Mouse (Mus musculus) hindbrain, embryonic 16.5 days (tissue): Measurements from ENCODE around the gene Ugdh. TPM values are rescaled to one million over a fixed set of nuclear protein-coding genes. Genes with fewer than 3 reads are reported as not detected.

Experiments
- ATAC-seq: fragments of 200-750 bp; cut with Nextera tagmentation; 2 replicates; pipeline ENCODE4 v1.8.0; 2017; ENCODE audit warnings: moderate TSS enrichment, moderate library complexity
- H3K27ac ChIP-seq: fragments of 300-500 bp; sonication (generic); 2 replicates; pipeline ENCODE4 v1.5.1; 2014; ENCODE audit warnings: low read depth, mild to moderate bottlenecking, control low read depth, low read length, moderate library complexity
- H3K27me3 ChIP-seq: fragments of 300-500 bp; sonication (generic); replicated peaks from 2 replicates; pipeline ENCODE4 v1.6.1; 2014; ENCODE audit warnings: low read length; ENCODE audit not compliant: control insufficient read depth, insufficient read depth
- H3K36me3 ChIP-seq: fragments of 300-500 bp; sonication (generic); 2 replicates; pipeline ENCODE4 v1.6.1; 2014; ENCODE audit warnings: mild to moderate bottlenecking, low read length, moderate library complexity, mixed read lengths; ENCODE audit not compliant: control insufficient read depth, insufficient read depth
- H3K4me1 ChIP-seq: fragments of 300-500 bp; sonication (generic); 2 replicates; pipeline ENCODE4 v1.6.1; 2014; ENCODE audit warnings: low read depth, low read length; ENCODE audit not compliant: control insufficient read depth, insufficient read depth
- H3K4me2 ChIP-seq: fragments of 300-500 bp; sonication (generic); 2 replicates; pipeline ENCODE4 v1.6.1; 2014; ENCODE audit warnings: mild to moderate bottlenecking, low read length, control low read depth, moderate library complexity
- H3K4me3 ChIP-seq: fragments of 300-500 bp; sonication (generic); 2 replicates; pipeline ENCODE4 v1.5.1; 2014; ENCODE audit warnings: mild to moderate bottlenecking, low read length, control low read depth, moderate library complexity
- H3K9ac ChIP-seq: fragments of 300-500 bp; sonication (generic); 2 replicates; pipeline ENCODE4 v1.6.1; 2014; ENCODE audit warnings: low read depth, mild to moderate bottlenecking, control low read depth, low read length, moderate library complexity
- H3K9me3 ChIP-seq: fragments of 300-500 bp; sonication (generic); 2 replicates; pipeline ENCODE4 v1.6.1; 2014; ENCODE audit warnings: mild to moderate bottlenecking, low read length, moderate library complexity; ENCODE audit not compliant: control insufficient read depth
- WGBS: fragments of 180-500 bp; shearing (Covaris S2); extraction: QIAGEN DNeasy Blood & Tissue Kit; methylation state at CpG from one replicate; pipeline ENCODE4 v1.1.7; 2014; 5-methylcytosine and 5-hydroxymethylcytosine counted together
- polyA plus RNA-seq: library from polyadenylated mRNA; unstranded; fragments of >200 nt; fragmentation: Nextera tagmentation; extraction: Ambion mirVana; gene quantifications from 2 replicates; pipeline ENCODE4 v1.2.1, GENCODE M21; 2015

Gene Ugdh
- polyA plus RNA-seq, 1 experiment from 2014 or later, result 43.5 TPM

DNA sequence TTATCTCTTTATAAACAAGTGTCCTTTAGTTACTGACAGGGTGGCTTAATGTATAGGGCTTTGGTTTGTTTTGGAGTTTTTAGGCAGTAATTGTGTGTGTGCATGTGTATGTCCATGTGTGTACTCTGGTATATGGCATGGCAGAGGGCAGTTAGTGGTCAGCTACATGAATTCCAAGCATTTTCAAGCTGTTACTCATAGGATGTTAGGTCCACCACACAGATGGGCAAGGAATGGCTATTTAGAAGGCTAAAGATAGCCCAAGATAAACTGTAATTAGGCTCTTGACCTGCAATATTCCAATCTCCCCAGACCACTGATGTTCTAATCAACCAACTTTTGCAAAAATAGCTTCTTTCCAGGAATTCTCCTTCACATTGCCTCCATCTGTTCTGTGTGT is 2.3 kb upstream of the Ugdh start:
- Histone ChIP-seq H3K4me1 (peaks cover 6% of the 10 kb centered on the region), H3K9ac (no peak overlapping the region), H3K4me3 (no peak overlapping the region), H3K9me3 (no peaks in the 10 kb centered on the region), H3K4me2 (no peak overlapping the region), H3K27ac (no peak overlapping the region), H3K27me3 (no peaks in the 10 kb centered on the region), H3K36me3 (no peaks in the 10 kb centered on the region)
- no peak for ATAC-seq

DNA sequence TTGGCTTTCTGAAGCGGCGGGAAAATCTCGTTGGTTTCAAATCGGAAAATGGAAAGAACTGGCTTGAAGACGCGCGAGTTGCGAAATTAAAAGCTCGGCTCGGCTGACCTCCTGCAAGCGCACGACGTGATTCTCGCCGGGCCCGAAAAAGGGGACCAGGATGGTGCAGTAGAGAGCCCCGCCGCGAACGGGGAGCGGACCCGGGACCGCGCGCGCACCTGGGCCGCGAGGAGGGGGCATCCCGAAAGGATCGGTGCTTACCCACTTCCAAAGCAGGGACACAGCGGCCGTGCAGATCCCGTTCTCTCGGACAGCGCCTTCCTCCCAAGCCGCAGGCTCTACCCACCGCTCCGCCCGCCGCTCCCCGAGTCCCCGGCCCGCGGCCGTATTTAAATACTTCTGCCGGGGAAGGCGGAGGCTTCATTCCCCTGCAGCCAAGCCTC is 365 bp downstream of the Ugdh start:
- under 1% methylated on average over 41 of the region's 47 CpGs for WGBS
- peaks cover 8% of the 10 kb centered on the region for H3K4me1 ChIP-seq
- H3K36me3 ChIP-seq, result no peaks in the 10 kb centered on the region
- H3K4me2 ChIP-seq, result peak overlapping the region; percentile 87
- H3K9ac ChIP-seq, result peak overlapping the region; percentile 77
- H3K4me3 ChIP-seq, result peak overlapping the region; percentile 65
- H3K27ac ChIP-seq, result peak overlapping the region; percentile 80
- no peaks in the 10 kb centered on the region for H3K9me3 ChIP-seq
- H3K27me3 ChIP-seq, result no peaks in the 10 kb centered on the region
- ATAC-seq, result no peak; the same call in 1 of the 2 replicates

DNA sequence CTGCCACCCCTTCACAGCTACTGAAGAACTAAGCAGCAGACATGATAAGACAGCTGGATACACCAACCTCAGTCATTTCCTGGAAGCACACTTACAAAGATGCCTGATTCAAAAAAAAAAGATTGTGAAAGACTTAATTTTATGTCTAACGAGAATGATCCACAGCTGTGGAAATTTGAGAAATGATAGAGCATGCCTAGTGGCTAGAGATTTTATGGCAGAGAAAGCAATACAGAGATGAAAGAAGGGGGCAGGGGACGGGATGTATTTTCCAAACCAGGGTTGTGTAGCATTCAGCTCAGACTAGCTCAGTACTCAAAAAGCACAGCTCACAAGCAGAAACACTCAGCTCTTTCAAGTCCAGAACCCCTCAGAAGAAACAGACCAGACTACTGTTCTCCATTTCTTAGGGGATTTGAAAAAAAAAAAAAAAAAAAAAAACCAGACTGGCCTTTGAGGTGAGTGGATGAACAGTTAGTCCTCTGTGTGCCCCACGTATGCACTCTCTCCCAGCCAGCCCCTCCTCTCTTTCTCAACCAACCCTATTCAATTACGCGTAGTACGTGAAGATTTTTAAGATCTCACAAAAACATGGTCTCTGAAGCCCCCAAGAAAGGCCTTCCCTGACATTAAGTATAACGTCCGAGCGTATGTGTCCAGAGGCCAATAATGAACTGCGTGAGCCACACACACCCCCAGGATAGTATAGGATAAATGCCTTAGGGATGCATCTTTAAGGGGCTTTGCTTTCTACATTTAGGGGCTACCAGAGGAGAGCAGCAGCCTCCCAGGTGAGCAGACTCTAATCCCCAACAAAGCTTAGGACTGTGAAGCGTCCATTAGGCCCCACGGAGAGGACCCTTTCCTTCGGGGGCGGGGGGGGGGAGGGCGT is 1.0 kb downstream of the Ugdh start:
- Histone ChIP-seq H3K4me2 (peak overlapping the region; percentile 87), H3K4me3 (peak overlapping the region; percentile 65), H3K27me3 (no peaks in the 10 kb centered on the region), H3K4me1 (peaks cover 8% of the 10 kb centered on the region), H3K9me3 (no peaks in the 10 kb centered on the region), H3K36me3 (no peaks in the 10 kb centered on the region), H3K9ac (peak overlapping the region; percentile 77), H3K27ac (peak overlapping the region; percentile 80)
- ATAC-seq, result peak; percentile 34
- 4% methylated on average over 15 of the region's 15 CpGs for WGBS

DNA sequence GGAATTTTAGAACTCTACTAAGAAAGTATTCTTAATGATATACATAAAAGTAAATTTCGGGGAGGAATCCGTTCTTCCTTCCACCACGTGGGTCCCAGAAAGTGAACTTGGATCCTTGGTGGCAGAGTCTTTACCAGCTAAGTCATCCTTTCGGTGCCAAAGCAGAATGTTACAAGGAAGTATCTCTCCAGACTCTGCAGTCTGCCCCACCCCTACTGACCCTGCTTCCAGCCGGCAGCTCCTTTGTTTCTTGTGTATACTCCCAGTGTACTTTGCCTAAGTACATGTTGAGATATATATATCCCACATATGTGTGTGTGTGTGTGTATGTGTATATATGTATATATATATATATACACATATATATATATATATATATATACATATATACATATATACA is 6.3 kb downstream of the Ugdh start:
- no peak overlapping the region for H3K27ac ChIP-seq
- WGBS, result 86% methylated on average over 5 of the region's 5 CpGs
- peaks cover 8% of the 10 kb centered on the region for H3K4me1 ChIP-seq
- peaks cover 5% of the 10 kb centered on the region; the same call in 1 of the 2 replicates for H3K36me3 ChIP-seq
- no peak overlapping the region for H3K4me3 ChIP-seq
- no peaks in the 10 kb centered on the region for H3K27me3 ChIP-seq
- no peak overlapping the region for H3K9ac ChIP-seq
- no peaks in the 10 kb centered on the region for H3K9me3 ChIP-seq
- no peak overlapping the region for H3K4me2 ChIP-seq
- no peak for ATAC-seq

DNA sequence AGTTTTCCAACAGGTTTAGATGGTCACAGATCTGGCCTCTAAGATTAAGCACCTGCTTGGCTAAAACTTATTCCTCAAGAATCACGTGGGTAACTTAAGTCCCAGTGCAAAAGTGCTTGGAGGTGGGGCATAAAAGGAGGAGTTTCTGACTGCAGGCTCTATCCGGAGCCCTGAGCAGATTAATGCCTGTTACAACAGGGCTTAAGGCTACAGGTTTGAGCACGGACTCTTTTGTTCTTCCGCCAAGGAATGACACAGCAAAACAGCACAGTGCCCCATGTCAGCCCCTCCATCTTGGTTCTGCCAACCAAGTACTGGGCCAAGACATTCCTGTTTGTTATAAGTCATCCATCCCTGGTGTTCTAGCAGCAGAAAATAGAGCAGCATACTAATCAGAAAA is 7.4 kb downstream of the Ugdh start:
- Histone ChIP-seq H3K4me1 (peaks cover 2% of the 10 kb centered on the region; the same call in 1 of the 2 replicates), H3K27ac (no peak overlapping the region), H3K36me3 (peaks cover 12% of the 10 kb centered on the region), H3K9ac (no peak overlapping the region), H3K4me3 (no peak overlapping the region), H3K27me3 (no peaks in the 10 kb centered on the region), H3K4me2 (no peak overlapping the region), H3K9me3 (no peaks in the 10 kb centered on the region)
- 50% methylated on average over 4 of the region's 4 CpGs for WGBS
- no peak for ATAC-seq

DNA sequence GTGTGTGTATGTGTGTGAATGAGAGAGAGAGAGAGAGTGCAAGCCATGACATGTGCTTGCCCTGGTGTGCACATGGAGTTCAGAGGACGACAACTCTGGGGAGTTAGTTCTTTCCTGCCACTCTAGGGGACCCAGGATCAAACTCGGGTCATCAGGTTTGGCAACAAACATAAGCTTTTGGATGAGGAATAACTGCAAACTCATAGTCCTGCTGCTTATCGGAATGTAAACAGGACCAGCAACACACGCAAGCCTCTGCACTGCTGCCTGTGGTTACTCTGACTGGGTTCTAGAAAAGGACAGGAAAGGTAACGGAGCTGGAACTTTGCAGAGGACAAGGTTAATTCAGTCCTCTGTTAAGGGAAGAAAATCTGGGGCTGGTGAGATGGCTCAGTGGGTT is 10.5 kb downstream of the Ugdh start:
- Histone ChIP-seq H3K27me3 (no peaks in the 10 kb centered on the region), H3K4me1 (no peaks in the 10 kb centered on the region), H3K9ac (no peak overlapping the region), H3K36me3 (peaks cover 29% of the 10 kb centered on the region), H3K9me3 (no peaks in the 10 kb centered on the region), H3K27ac (no peak overlapping the region), H3K4me2 (no peak overlapping the region), H3K4me3 (no peak overlapping the region)
- ATAC-seq, result no peak
- WGBS, result 83% methylated on average over 5 of the region's 5 CpGs

DNA sequence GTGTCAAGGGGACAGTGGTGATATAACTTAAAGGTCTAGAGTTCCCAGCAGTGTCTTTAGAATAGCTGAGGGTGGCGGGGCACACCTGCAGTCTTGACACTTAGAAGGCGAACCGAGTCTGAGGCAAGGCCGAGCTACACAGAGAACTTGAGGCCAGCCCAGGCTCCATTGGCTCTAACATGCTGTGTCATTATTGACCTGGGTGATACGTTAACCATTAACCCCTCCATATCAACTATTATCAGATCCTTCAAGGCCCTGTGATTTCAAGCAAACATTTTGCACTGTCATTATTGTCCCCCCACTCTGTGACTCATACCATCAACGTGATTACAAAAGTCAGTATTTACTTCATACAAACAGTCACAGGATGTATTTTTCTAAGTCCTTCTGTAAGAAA is 11.5 kb downstream of the Ugdh start:
- Histone ChIP-seq H3K27ac (no peak overlapping the region), H3K9me3 (no peaks in the 10 kb centered on the region), H3K36me3 (peaks cover 29% of the 10 kb centered on the region), H3K4me3 (no peak overlapping the region), H3K4me2 (no peak overlapping the region), H3K4me1 (no peaks in the 10 kb centered on the region), H3K9ac (no peak overlapping the region), H3K27me3 (no peaks in the 10 kb centered on the region)
- 95% methylated on average over 6 of the region's 6 CpGs for WGBS
- ATAC-seq, result no peak

DNA sequence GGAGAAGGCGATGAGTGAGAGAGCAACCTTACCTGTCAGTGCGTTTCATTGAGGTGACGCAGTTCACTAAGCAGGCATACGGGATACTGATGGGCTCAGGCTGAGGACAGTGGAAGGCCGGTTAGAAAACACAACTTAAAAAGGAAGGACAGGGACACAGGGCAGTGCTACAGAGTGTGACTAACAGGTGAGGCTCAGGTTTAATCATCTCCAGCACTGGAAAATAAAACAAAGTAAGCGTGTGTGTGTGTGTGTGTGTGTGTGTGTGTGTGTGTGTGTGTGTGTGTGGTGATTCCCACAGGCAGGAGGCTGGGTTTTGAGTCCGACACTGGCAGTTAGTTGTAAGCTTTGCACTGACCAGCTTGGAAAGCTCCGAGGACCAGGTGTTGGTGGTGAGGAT is 12.9 kb downstream of the Ugdh start:
- H3K27ac ChIP-seq, result no peak overlapping the region
- H3K4me1 ChIP-seq, result no peaks in the 10 kb centered on the region
- no peak overlapping the region for H3K9ac ChIP-seq
- H3K36me3 ChIP-seq, result peaks cover 34% of the 10 kb centered on the region
- no peaks in the 10 kb centered on the region for H3K9me3 ChIP-seq
- H3K27me3 ChIP-seq, result no peaks in the 10 kb centered on the region
- no peak overlapping the region for H3K4me2 ChIP-seq
- ATAC-seq, result no peak
- WGBS, result 95% methylated on average over 8 of the region's 8 CpGs
- H3K4me3 ChIP-seq, result no peak overlapping the region

DNA sequence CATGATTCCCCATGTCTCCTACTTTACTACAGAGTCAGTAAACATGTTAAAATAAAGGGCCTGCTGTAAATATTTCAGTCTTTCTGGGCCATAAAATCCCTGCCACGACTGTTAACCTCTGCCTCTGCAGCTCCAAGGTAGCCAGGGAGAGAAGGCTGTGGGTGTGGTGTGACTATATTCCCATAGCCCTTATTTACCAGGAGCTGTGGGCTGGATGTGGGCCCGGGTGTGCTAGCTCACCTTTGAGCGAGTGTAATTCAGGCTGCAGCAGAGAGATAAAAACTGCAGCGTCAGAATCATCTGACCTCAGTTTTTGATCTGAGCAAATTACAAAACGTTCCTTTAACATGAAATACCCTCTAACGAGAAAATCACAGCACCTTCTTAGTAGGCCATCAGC is 14.9 kb downstream of the Ugdh start:
- H3K27ac ChIP-seq, result no peak overlapping the region
- H3K9ac ChIP-seq, result no peak overlapping the region
- H3K4me2 ChIP-seq, result no peak overlapping the region
- H3K9me3 ChIP-seq, result no peaks in the 10 kb centered on the region
- WGBS, result 81% methylated on average over 6 of the region's 6 CpGs
- H3K27me3 ChIP-seq, result no peaks in the 10 kb centered on the region
- H3K36me3 ChIP-seq, result peaks cover 39% of the 10 kb centered on the region
- ATAC-seq, result no peak
- H3K4me1 ChIP-seq, result no peaks in the 10 kb centered on the region
- no peak overlapping the region for H3K4me3 ChIP-seq
